Mouse (Mus musculus): ENCODE measurements at regions not wholly inside any gene's neighbourhood (a gene's known extent, or its start where the extent isn't known, plus 50 kb on each side); places are given as distances from the start of the nearest gene placed in this dataset.

DNA sequence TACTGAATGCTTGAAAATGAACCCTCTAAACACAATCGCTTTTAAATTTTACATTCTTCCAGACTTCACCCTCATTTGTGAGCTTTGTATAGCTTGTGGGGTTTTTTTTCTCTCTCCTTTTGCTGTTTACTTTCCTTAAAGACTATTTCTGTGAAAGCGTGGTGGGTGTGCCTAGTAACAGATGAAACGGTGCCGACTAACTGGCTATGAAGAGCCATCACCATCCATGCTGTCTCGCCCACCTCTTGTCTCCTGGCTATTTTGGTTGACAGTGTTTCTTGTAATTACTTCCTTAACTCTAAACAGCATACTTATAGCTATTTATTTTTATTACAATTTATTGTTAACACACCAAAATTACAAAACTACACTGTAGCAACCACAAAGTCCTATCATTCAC, 85.6 kb upstream of the Slc35f3 start:
- no peak overlapping the region for H3K4me2 ChIP-seq
- 79% methylated on average over 5 of the region's 5 CpGs for WGBS
- ATAC-seq (ENCODE audit: insufficient number of reproducible peaks, insufficient read depth, low FRiP score, low TSS enrichment, low read depth): no peak
- H3K9ac ChIP-seq (replicated peaks): no peak overlapping the region
- no peaks in the 10 kb centered on the region for H3K4me1 ChIP-seq (replicated peaks)
- no peaks in the 10 kb centered on the region for H3K9me3 ChIP-seq
- H3K4me3 ChIP-seq (replicated peaks): no peak overlapping the region
- no peak overlapping the region for H3K27ac ChIP-seq
- no peaks in the 10 kb centered on the region for H3K36me3 ChIP-seq
- H3K27me3 ChIP-seq: no peaks in the 10 kb centered on the region

DNA sequence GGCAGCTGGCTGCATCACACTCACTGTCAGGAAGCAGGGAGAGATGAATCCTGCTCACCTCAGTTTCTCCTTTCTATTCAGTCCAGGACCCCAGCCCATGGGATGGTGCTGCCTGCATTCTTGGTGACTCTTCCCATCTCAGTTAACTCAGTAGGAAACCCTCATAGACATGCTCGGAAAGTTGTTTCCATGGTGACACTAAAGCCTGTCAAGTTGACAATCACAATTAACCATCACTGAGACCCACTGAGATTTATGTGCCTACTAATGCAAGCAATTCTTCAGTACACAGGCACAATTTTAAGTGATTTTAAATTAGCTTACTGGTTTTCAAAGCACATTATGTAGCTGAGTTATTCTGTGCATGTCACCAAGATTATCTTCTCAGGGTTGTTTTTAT, 83.8 kb upstream of the Slc35f3 start:
- no peaks in the 10 kb centered on the region for H3K27me3 ChIP-seq
- H3K36me3 ChIP-seq: no peaks in the 10 kb centered on the region
- H3K27ac ChIP-seq: no peak overlapping the region
- no peak overlapping the region for H3K9ac ChIP-seq (replicated peaks)
- WGBS: 75% methylated on average over 1 of the region's 1 CpGs
- no peak overlapping the region for H3K4me2 ChIP-seq
- no peak overlapping the region for H3K4me3 ChIP-seq (replicated peaks)
- H3K9me3 ChIP-seq: no peaks in the 10 kb centered on the region
- H3K4me1 ChIP-seq (replicated peaks): no peaks in the 10 kb centered on the region
- ATAC-seq (ENCODE audit: insufficient number of reproducible peaks, insufficient read depth, low FRiP score, low TSS enrichment, low read depth): no peak

- H3K27ac ChIP-seq: no peak overlapping the region
- H3K4me1 ChIP-seq (replicated peaks): no peaks in the 10 kb centered on the region
- no peak overlapping the region for H3K9ac ChIP-seq (replicated peaks)
- 83% methylated on average over 5 of the region's 5 CpGs for WGBS
- H3K4me2 ChIP-seq: no peak overlapping the region
- H3K36me3 ChIP-seq: no peaks in the 10 kb centered on the region
- H3K27me3 ChIP-seq: no peaks in the 10 kb centered on the region
- H3K9me3 ChIP-seq: no peaks in the 10 kb centered on the region
- no peak overlapping the region for H3K4me3 ChIP-seq (replicated peaks)
- no peak for ATAC-seq (ENCODE audit: insufficient number of reproducible peaks, insufficient read depth, low FRiP score, low TSS enrichment, low read depth)
These were observed 82.0 kb upstream of the Slc35f3 start for GRCm38 (mm10) chr8:126216391-126216790.

DNA sequence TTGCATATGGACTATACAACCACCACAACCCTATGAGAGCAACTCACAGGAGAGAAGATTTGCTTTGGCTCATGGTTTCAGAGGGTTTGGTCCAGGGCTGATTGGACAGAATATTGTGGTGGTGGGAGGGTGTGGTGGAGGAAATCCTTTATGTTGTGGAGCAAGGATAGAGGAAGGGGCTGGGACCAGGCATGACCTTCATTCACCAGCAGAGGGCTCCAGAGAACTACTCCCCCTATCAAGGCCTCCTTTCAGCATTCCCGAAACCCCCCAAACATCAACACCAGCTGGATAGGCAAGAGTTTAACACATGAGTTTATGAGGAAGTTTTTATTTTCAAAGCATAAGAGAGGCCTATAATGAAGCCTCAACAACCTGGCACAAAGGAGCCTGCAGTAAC, 76.7 kb upstream of the Slc35f3 start:
- Histone ChIP-seq H3K4me3 (replicated peaks) (no peak overlapping the region), H3K27ac (no peak overlapping the region), H3K4me1 (replicated peaks) (no peaks in the 10 kb centered on the region), H3K9ac (replicated peaks) (no peak overlapping the region), H3K9me3 (no peaks in the 10 kb centered on the region), H3K4me2 (no peak overlapping the region), H3K36me3 (no peaks in the 10 kb centered on the region), H3K27me3 (no peaks in the 10 kb centered on the region)
- ATAC-seq (ENCODE audit: insufficient number of reproducible peaks, insufficient read depth, low FRiP score, low TSS enrichment, low read depth): no peak
- 55% methylated on average over 1 of the region's 1 CpGs for WGBS

GRCm38 (mm10) chr8:126231801-126232200, 66.6 kb upstream of the Slc35f3 start:
- Histone ChIP-seq H3K4me3 (replicated peaks) (no peak overlapping the region), H3K27me3 (no peaks in the 10 kb centered on the region), H3K4me1 (replicated peaks) (no peaks in the 10 kb centered on the region), H3K36me3 (no peaks in the 10 kb centered on the region), H3K4me2 (no peak overlapping the region), H3K9ac (replicated peaks) (no peak overlapping the region), H3K27ac (no peak overlapping the region), H3K9me3 (no peaks in the 10 kb centered on the region)
- no peak for ATAC-seq (ENCODE audit: insufficient number of reproducible peaks, insufficient read depth, low FRiP score, low TSS enrichment, low read depth)
- 88% methylated on average over 1 of the region's 1 CpGs for WGBS

- WGBS: 41% methylated on average over 7 of the region's 7 CpGs
- no peak for ATAC-seq (ENCODE audit: insufficient number of reproducible peaks, insufficient read depth, low FRiP score, low TSS enrichment, low read depth)
These were observed 65.8 kb upstream of the Slc35f3 start for GRCm38 (mm10) chr8:126232521-126232920.

DNA sequence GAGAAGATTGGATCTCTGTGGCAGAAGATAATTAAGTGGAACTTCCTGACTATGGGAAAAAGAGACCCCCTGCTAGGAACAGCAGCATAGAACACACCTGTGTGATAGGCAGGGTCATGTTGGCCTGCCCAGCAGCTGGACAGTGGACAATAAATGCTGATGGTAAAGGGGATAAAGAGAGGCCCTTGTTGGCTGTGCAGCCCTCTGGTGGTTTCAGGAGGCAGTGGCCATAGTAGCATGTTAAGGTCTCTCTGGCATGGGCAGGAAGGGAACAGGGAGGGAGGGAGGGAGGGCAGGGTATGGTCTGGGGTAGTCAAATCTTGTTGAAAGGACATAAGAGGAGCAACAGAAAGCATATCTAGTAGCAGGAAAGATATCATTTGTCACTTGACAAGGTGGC, 58.7 kb upstream of the Slc35f3 start:
- Histone ChIP-seq H3K27me3 (peaks cover 4% of the 10 kb centered on the region; the same call in 1 of the 2 replicates), H3K9ac (replicated peaks) (no peak overlapping the region), H3K4me3 (replicated peaks) (no peak overlapping the region), H3K27ac (no peak overlapping the region), H3K9me3 (no peaks in the 10 kb centered on the region), H3K4me1 (replicated peaks) (no peaks in the 10 kb centered on the region), H3K36me3 (no peaks in the 10 kb centered on the region), H3K4me2 (no peak overlapping the region)
- no peak for ATAC-seq (ENCODE audit: insufficient number of reproducible peaks, insufficient read depth, low FRiP score, low TSS enrichment, low read depth)

More at GRCm38 (mm10) chr8:126232521-126232920, 65.8 kb upstream of the Slc35f3 start:
- H3K4me2 ChIP-seq: no peak overlapping the region
- H3K36me3 ChIP-seq: no peaks in the 10 kb centered on the region
- H3K27ac ChIP-seq: no peak overlapping the region
- H3K9ac ChIP-seq (replicated peaks): no peak overlapping the region
- H3K4me3 ChIP-seq (replicated peaks): no peak overlapping the region
- no peaks in the 10 kb centered on the region for H3K9me3 ChIP-seq
- H3K27me3 ChIP-seq: no peaks in the 10 kb centered on the region
- H3K4me1 ChIP-seq (replicated peaks): no peaks in the 10 kb centered on the region

DNA sequence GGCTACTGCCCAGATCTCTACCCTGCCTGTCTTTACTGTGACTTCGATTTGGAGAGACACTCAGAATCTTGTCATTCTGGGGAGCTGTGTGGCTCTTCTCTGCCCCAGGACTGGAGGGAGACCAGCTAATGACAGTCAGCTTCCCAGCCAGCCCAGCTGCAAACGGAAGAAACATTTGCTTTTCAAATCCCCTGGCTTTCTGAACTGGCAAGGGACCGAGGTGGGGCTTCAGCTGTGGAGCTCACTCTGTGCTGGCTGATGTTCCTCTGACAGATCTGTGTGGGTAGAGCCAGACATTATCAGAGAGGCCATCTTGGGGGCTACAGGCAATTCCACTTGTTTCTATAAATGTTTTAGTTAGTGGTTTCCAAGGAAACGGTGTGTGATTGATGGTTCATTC, 54.0 kb upstream of the Slc35f3 start:
- Histone ChIP-seq H3K27me3 (peaks cover 7% of the 10 kb centered on the region; the same call in 1 of the 2 replicates), H3K36me3 (no peaks in the 10 kb centered on the region), H3K27ac (no peak overlapping the region), H3K4me1 (replicated peaks) (no peaks in the 10 kb centered on the region), H3K9me3 (no peaks in the 10 kb centered on the region), H3K4me3 (replicated peaks) (no peak overlapping the region), H3K9ac (replicated peaks) (no peak overlapping the region), H3K4me2 (no peak overlapping the region)
- no peak for ATAC-seq (ENCODE audit: insufficient number of reproducible peaks, insufficient read depth, low FRiP score, low TSS enrichment, low read depth)
- WGBS: 54% methylated on average over 4 of the region's 4 CpGs
